Mouse (Mus musculus) liver, adult 2 months (tissue): ENCODE measurements around the gene Hivep2. TPM values are rescaled to one million over a fixed set of nuclear protein-coding genes. Genes with fewer than 3 reads are reported as not detected.
A peak's percentile ranks its signal among the peaks of the same experiment; 100 is the strongest.

Experiments
- DNase-seq: peaks from one replicate; pipeline ENCODE4 v3.0.0-alpha.2; 2011; ENCODE audit warnings: low read depth, low spot score; ENCODE audit errors: extremely low read depth
- H3K27ac ChIP-seq: fragments of 200-500 bp; replicated peaks from 2 replicates; pipeline ENCODE4 v1.5.1; 2012; ENCODE audit warnings: low read depth, mild to moderate bottlenecking, control low read depth, inconsistent platforms, low read length; ENCODE audit not compliant: insufficient read depth
- H3K27me3 ChIP-seq: fragments of 200-500 bp; 2 replicates; pipeline ENCODE4 v1.6.1; 2012; ENCODE audit warnings: mild to moderate bottlenecking, moderate library complexity, low read length, inconsistent platforms; ENCODE audit not compliant: control insufficient read depth, insufficient read depth
- H3K36me3 ChIP-seq: fragments of 200-500 bp; 2 replicates; pipeline ENCODE4 v1.6.1; 2012; ENCODE audit warnings: low read length, inconsistent platforms; ENCODE audit not compliant: control insufficient read depth, insufficient read depth
- H3K4me1 ChIP-seq: fragments of 200-500 bp; 2 replicates; pipeline ENCODE4 v1.6.1; 2011; ENCODE audit warnings: low read length; ENCODE audit not compliant: control insufficient read depth, insufficient read depth
- H3K4me3 ChIP-seq: fragments of 200-500 bp; 2 replicates; pipeline ENCODE4 v1.5.1; 2011; ENCODE audit warnings: low read depth, mild to moderate bottlenecking, control low read depth, low read length, moderate library complexity; ENCODE audit not compliant: insufficient read depth
- H3K79me2 ChIP-seq: fragments of 200-500 bp; 2 replicates; pipeline ENCODE4 v1.6.1; 2012; ENCODE audit warnings: inconsistent platforms, mild to moderate bottlenecking, low read length, moderate library complexity; ENCODE audit not compliant: control insufficient read depth, insufficient read depth
- H3K9ac ChIP-seq: fragments of 200-500 bp; 2 replicates; pipeline ENCODE4 v1.6.1; 2012; ENCODE audit warnings: low read depth, mild to moderate bottlenecking, control low read depth, inconsistent platforms, low read length
- CTCF ChIP-seq: fragments of 200-500 bp; IDR thresholded peaks from 2 replicates; pipeline ENCODE4 v1.5.1; 2011; ENCODE audit warnings: low read depth, low read length, control low read depth
- POLR2A ChIP-seq: fragments of 200-500 bp; IDR thresholded peaks from 2 replicates; pipeline ENCODE4 v1.6.1; 2011; ENCODE audit warnings: low read length, control low read depth; ENCODE audit not compliant: insufficient read depth; ENCODE audit errors: extremely low read depth
- WGBS: fragments of 180-500 bp; shearing (Covaris S2); methylation state at CpG from one replicate; pipeline ENCODE4 v1.1.7; 2018; 5-methylcytosine and 5-hydroxymethylcytosine counted together
- polyA plus RNA-seq: library from polyadenylated mRNA; depleted of rRNA; stranded (reverse); fragments of >200 nt; gene quantifications from 2 replicates; pipeline ENCODE4 v1.2.3, GENCODE M21; 2012
- total RNA-seq: library from RNA; depleted of rRNA; stranded (reverse); fragments of >200 nt; gene quantifications from 2 replicates; pipeline ENCODE4 v1.2.3, GENCODE M21; 2014

The Hivep2 gene
- total and polyA plus RNA-seq, 2 experiments, result 1.5 to 6.4 TPM

GRCm38 (mm10) chr10:14186352-14186976, 220.6 kb downstream of the Hivep2 start:
- Histone ChIP-seq H3K4me3 (no peak overlapping the region), H3K4me1 (no peaks in the 10 kb centered on the region), H3K9ac (no peak overlapping the region), H3K27ac (no peak overlapping the region), H3K36me3 (no peaks in the 10 kb centered on the region), H3K79me2 (no peaks in the 10 kb centered on the region), H3K27me3 (no peaks in the 10 kb centered on the region)
- DNase-seq, result peak; percentile 28
- WGBS, result 70% methylated on average over 11 of the region's 11 CpGs
- TF ChIP-seq CTCF (no peak), POLR2A (no peak)

GRCm38 (mm10) chr10:14189050-14189449, 223.2 kb downstream of the Hivep2 start:
- H3K79me2 ChIP-seq, result no peaks in the 10 kb centered on the region
- no peak overlapping the region for H3K9ac ChIP-seq
- no peaks in the 10 kb centered on the region for H3K4me1 ChIP-seq
- no peak overlapping the region for H3K4me3 ChIP-seq
- H3K27me3 ChIP-seq, result no peaks in the 10 kb centered on the region
- peak; percentile 25 for DNase-seq
- H3K36me3 ChIP-seq, result no peaks in the 10 kb centered on the region
- H3K27ac ChIP-seq, result no peak overlapping the region
- TF ChIP-seq CTCF, result no peak
- no peak for TF ChIP-seq POLR2A
- 63% methylated on average over 4 of the region's 4 CpGs for WGBS

- Histone ChIP-seq H3K9ac (no peak overlapping the region), H3K27me3 (no peaks in the 10 kb centered on the region), H3K4me1 (no peaks in the 10 kb centered on the region), H3K4me3 (no peak overlapping the region), H3K27ac (no peak overlapping the region), H3K36me3 (no peaks in the 10 kb centered on the region), H3K79me2 (no peaks in the 10 kb centered on the region)
- peak; percentile 23 for DNase-seq
- TF ChIP-seq CTCF, result no peak
- TF ChIP-seq POLR2A, result no peak
- WGBS, result 78% methylated on average over 10 of the region's 10 CpGs
Observed at GRCm38 (mm10) chr10:14191202-14191601, 225.3 kb downstream of the Hivep2 start.

GRCm38 (mm10) chr10:14192156-14192555, 226.3 kb downstream of the Hivep2 start:
- H3K27me3 ChIP-seq, result no peaks in the 10 kb centered on the region
- DNase-seq, result no peak
- 85% methylated on average over 4 of the region's 4 CpGs for WGBS
- H3K4me1 ChIP-seq, result no peaks in the 10 kb centered on the region
- TF ChIP-seq CTCF (no peak), POLR2A (no peak)
- H3K27ac ChIP-seq, result no peak overlapping the region
- H3K9ac ChIP-seq, result no peak overlapping the region
- no peak overlapping the region for H3K4me3 ChIP-seq
- H3K36me3 ChIP-seq, result no peaks in the 10 kb centered on the region
- H3K79me2 ChIP-seq, result no peaks in the 10 kb centered on the region

- Histone ChIP-seq H3K36me3 (no peaks in the 10 kb centered on the region), H3K4me3 (no peak overlapping the region), H3K4me1 (no peaks in the 10 kb centered on the region), H3K79me2 (no peaks in the 10 kb centered on the region), H3K27ac (no peak overlapping the region), H3K27me3 (no peaks in the 10 kb centered on the region), H3K9ac (no peak overlapping the region)
- 79% methylated on average over 4 of the region's 4 CpGs for WGBS
- DNase-seq, result no peak
- no peak for TF ChIP-seq CTCF
Observed at GRCm38 (mm10) chr10:14193702-14194101, 227.8 kb downstream of the Hivep2 start.

DNA sequence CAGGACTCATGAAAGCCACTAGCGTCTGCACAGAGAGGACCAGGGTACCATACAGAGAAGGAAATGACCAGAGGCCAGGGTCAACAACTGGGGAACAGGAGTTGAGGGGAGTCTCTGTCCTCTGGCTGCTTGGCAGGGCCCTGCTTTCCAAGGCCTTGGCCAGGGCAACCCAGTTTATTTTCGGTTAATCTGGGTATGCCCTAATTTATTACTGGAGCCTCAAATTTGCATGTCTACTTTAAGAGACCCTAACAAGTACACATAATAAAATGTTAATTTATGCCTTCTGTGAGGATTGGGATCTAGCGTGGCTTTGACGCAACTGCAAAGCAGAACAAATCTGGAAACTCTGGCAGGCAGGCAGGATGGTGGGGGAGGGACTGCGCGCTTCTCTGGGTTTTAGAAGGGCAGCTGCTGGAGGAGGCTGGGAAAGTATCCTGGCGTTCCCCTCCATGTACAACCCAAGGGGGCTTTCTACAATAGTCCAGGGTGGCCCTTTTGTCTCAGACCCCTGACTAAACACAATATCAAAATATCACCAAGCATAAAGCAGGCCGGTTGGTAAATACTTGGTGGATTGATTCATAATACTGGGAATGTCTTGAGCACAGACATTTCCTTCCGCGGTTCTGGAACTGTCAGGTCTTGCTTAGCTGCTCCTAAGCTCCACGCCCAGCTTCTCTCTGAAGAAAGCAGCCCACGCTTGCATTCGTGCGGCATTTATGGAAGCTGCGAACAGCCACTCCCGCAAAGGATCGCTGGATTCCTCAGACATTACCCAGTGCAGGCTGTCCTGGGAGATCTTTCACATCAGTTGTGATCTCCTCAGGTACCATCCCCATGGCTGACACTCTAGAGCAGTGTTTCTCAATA, 230.1 kb downstream of the Hivep2 start:
- no peak overlapping the region for H3K4me3 ChIP-seq
- no peak overlapping the region for H3K9ac ChIP-seq
- H3K79me2 ChIP-seq, result no peaks in the 10 kb centered on the region
- TF ChIP-seq POLR2A (no peak), CTCF (no peak)
- no peak for DNase-seq
- no peaks in the 10 kb centered on the region for H3K4me1 ChIP-seq
- H3K27me3 ChIP-seq, result no peaks in the 10 kb centered on the region
- WGBS, result 89% methylated on average over 17 of the region's 17 CpGs
- no peaks in the 10 kb centered on the region for H3K36me3 ChIP-seq
- H3K27ac ChIP-seq, result no peak overlapping the region
